Mouse (Mus musculus) liver, embryonic 15.5 days (tissue): ENCODE measurements around the gene Mpp6. TPM values are rescaled to one million over a fixed set of nuclear protein-coding genes. Genes with fewer than 3 reads are reported as not detected.

Source experiments
- ATAC-seq: fragments of 200-750 bp; cut with Nextera tagmentation; 2 replicates; pipeline ENCODE4 v1.8.0; 2017; ENCODE audit warnings: moderate number of reproducible peaks, mild to moderate bottlenecking, moderate library complexity; ENCODE audit not compliant: insufficient read depth
- H3K27ac ChIP-seq: fragments of 300-500 bp; sonication (generic); replicated peaks from 2 replicates; pipeline ENCODE4 v1.5.1; 2015; ENCODE audit warnings: mild to moderate bottlenecking, inconsistent platforms
- H3K27me3 ChIP-seq: fragments of 300-500 bp; sonication (generic); 2 replicates; pipeline ENCODE4 v1.6.1; 2015; ENCODE audit warnings: mild to moderate bottlenecking, inconsistent platforms
- H3K36me3 ChIP-seq: fragments of 300-500 bp; sonication (generic); replicated peaks from 2 replicates; pipeline ENCODE4 v1.6.1; 2015; ENCODE audit warnings: moderate library complexity, mild to moderate bottlenecking, inconsistent platforms
- H3K4me1 ChIP-seq: fragments of 300-500 bp; sonication (generic); replicated peaks from 2 replicates; pipeline ENCODE4 v1.6.1; 2015; ENCODE audit warnings: inconsistent platforms
- H3K4me2 ChIP-seq: fragments of 300-500 bp; sonication (generic); 2 replicates; pipeline ENCODE4 v1.6.1; 2015; ENCODE audit warnings: moderate library complexity, mild to moderate bottlenecking, inconsistent platforms
- H3K4me3 ChIP-seq: fragments of 300-500 bp; sonication (generic); replicated peaks from 2 replicates; pipeline ENCODE4 v1.5.1; 2015; ENCODE audit warnings: mild to moderate bottlenecking, inconsistent platforms
- H3K9ac ChIP-seq: fragments of 300-500 bp; sonication (generic); 2 replicates; pipeline ENCODE4 v1.6.1; 2015; ENCODE audit warnings: moderate library complexity, mild to moderate bottlenecking, inconsistent platforms
- H3K9me3 ChIP-seq: fragments of 300-500 bp; sonication (generic); replicated peaks from 2 replicates; pipeline ENCODE4 v1.6.1; 2016; ENCODE audit warnings: inconsistent platforms
- whole genome bisulfite sequencing: fragments of 180-500 bp; shearing (Covaris S2); methylation state at CpG from one replicate; pipeline ENCODE4 v1.1.7; 2015; ENCODE audit warnings: mixed read lengths; ENCODE audit not compliant: insufficient replicate concordance; 5-methylcytosine and 5-hydroxymethylcytosine counted together
- polyA plus RNA-seq: library from polyadenylated mRNA; unstranded; fragments of >200 nt; fragmentation: Nextera tagmentation; extraction: Ambion mirVana; gene quantifications from 2 replicates; pipeline ENCODE4 v1.2.1, GENCODE M21; 2015

The Mpp6 gene
- 34.1 and 34.7 TPM in 2 replicates for polyA plus RNA-seq

DNA sequence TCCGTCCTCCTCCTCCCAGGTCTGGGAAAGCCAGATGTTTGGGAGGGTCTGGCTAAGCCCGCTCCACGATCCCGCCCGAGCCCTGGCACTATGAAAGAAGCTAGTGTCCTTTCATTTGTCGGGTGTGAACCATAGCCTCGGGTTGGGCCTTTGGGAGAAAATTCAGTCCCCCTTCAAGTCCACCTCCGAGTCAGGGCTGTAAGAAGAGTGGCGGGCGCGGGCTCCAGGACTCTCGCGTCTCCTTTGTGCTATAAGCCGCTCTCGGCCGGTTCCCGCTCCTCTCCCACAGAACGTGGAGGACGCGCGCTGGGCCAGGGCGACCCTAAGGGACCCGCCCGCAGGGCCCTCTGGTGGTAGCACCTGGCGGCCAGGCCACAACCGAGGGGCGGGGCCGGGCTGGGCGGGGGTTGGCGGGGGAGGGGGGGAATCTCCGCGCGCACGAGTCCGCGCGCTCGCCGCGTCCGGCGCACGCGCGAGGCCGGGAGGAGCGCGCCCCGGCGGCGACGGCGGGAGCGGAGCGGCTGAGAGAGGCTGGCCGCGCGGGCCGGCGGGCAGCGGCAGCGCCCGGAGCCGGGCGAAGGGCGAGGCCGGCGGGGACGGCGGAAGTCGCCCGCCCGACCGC is at the start of gene Mpp6:
Gene Mpp6, plus strand, starts transcription at position 485 of the 622 bp plus-strand sequence.
- ATAC-seq, result peak; percentile 82
- WGBS, result under 1% methylated on average over 64 of the region's 74 CpGs

DNA sequence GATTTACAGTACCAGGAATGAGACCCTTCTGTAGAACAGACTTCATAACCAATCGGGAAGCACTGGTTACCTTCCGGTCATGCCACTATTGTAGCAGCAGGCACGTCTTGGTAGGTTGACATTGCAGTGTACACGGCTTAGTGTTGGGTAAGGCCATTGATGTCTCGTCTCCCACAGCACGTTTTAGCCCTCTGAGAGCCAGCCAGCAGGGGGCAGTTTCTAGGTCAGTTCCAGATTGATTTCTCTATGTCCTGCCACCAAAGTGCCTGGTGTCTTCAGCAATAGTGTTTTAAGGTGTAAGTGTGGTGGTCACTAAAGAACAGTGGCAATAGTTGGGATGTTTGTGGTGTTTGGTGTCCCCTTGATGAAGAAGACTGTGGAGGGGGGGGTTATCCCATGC is 43.9 kb upstream of the Mpp6 start:
- no peaks in the 10 kb centered on the region for H3K4me1 ChIP-seq
- H3K4me3 ChIP-seq, result no peak overlapping the region
- H3K36me3 ChIP-seq, result no peaks in the 10 kb centered on the region
- no peak overlapping the region for H3K4me2 ChIP-seq
- WGBS, result 67% methylated on average over 6 of the region's 6 CpGs
- H3K9ac ChIP-seq, result no peak overlapping the region
- H3K27me3 ChIP-seq, result no peaks in the 10 kb centered on the region
- no peaks in the 10 kb centered on the region for H3K9me3 ChIP-seq
- H3K27ac ChIP-seq, result no peak overlapping the region
- no peak for ATAC-seq

More for the DNA sequence above, at the start of gene Mpp6:
- Histone ChIP-seq H3K27ac (peak within 1 kb of the TSS; percentile 74), H3K4me1 (peaks cover 14% of the 10 kb centered on the region), H3K9ac (peak within 1 kb of the TSS; percentile 72), H3K27me3 (peaks cover 34% of the 10 kb centered on the region), H3K4me3 (peak within 1 kb of the TSS; percentile 74), H3K9me3 (no peaks in the 10 kb centered on the region), H3K36me3 (no peaks in the 10 kb centered on the region), H3K4me2 (peak within 1 kb of the TSS; percentile 85)

DNA sequence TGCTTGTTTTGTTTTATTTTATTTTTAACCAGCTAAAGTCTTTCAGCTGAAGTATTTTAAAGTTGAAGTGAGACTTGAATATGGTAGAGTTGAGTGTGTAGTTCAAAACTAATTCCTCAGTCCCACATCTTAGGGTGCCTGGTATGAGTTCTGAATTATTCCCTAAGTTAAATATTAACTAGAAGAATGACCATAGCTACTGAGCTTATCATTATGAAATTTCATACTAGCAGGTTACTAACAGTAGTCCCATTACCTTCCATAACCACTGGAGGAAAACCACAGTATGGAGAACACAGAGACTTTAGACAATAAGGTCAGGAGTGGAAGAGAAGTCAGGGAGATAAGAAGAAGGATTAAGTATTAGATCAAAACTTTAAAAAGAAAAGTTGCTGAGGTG is 41.6 kb upstream of the Mpp6 start:
- Histone ChIP-seq H3K9me3 (no peaks in the 10 kb centered on the region), H3K36me3 (no peaks in the 10 kb centered on the region), H3K27ac (no peak overlapping the region), H3K4me2 (no peak overlapping the region), H3K9ac (no peak overlapping the region), H3K27me3 (no peaks in the 10 kb centered on the region), H3K4me1 (no peaks in the 10 kb centered on the region), H3K4me3 (no peak overlapping the region)
- no peak for ATAC-seq

DNA sequence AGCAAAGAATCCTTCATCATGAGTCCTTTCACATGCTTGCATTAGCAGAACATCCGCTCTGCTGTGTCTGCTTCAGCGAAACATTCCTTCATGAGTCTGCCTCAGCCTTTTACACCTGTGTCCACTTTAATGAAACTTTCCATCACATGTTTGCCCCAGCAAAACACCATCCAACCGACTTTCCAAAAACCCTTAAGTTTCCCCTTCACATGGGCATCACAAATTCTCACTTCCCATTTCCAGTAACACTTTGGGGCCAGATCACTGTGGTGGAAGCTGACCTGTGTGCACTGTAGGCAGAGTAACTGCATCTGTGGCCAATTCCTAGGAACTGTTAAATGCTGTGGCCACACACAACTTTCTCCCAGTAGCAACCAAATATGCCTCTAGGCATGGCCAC is 34.8 kb upstream of the Mpp6 start:
- ATAC-seq, result no peak
- H3K4me2 ChIP-seq, result no peak overlapping the region
- no peak overlapping the region for H3K27ac ChIP-seq
- no peaks in the 10 kb centered on the region for H3K9me3 ChIP-seq
- no peak overlapping the region for H3K4me3 ChIP-seq
- H3K36me3 ChIP-seq, result no peaks in the 10 kb centered on the region
- no peak overlapping the region for H3K9ac ChIP-seq
- no peaks in the 10 kb centered on the region for H3K27me3 ChIP-seq
- WGBS, result 58% methylated on average over 3 of the region's 3 CpGs
- no peaks in the 10 kb centered on the region for H3K4me1 ChIP-seq

DNA sequence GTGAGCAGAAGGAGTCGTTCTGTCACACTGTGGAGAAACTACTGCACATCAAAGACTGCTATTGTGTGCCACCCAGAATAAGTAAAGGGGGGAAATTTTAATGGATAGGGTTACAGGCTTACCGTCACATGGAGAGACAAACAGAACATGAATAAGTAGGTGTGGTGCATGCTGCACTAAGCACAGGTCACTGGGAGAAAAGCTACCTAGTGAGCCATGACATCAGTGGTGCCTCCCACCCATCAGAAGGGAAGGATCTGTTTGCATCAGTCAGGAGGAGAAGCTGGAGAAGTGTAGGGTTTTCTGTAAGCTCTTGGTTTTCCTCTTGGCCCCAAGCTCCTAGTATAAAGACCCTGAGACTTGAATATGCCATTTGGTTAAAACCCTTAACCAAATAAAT is 33.6 kb upstream of the Mpp6 start:
- Histone ChIP-seq H3K27me3 (no peaks in the 10 kb centered on the region), H3K9me3 (no peaks in the 10 kb centered on the region), H3K27ac (no peak overlapping the region), H3K4me1 (no peaks in the 10 kb centered on the region), H3K9ac (no peak overlapping the region), H3K4me2 (no peak overlapping the region), H3K4me3 (no peak overlapping the region), H3K36me3 (no peaks in the 10 kb centered on the region)
- ATAC-seq, result no peak
- 62% methylated on average over 2 of the region's 2 CpGs for WGBS

DNA sequence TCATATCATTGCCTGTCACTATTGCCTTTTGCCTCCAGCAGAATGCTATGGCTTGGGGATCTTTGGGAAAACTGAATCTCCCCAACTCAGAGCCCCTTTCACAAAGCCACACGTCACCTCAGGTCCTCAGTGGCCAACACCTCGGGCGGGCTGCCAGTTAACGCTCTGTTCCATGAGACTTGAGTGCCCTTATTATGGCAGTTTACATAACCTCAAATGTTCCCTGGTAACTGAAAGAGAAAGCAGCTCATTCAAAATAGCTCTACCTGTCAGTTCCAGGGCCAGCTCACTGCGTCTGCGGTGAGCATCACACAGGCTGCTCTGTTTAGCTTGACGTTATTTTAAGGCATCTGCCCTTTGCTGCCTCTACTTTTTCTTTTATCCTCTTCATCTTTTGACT is 29.6 kb upstream of the Mpp6 start:
- 74% methylated on average over 7 of the region's 7 CpGs for WGBS
- H3K9me3 ChIP-seq, result no peaks in the 10 kb centered on the region
- H3K36me3 ChIP-seq, result no peaks in the 10 kb centered on the region
- no peaks in the 10 kb centered on the region for H3K4me1 ChIP-seq
- ATAC-seq, result no peak
- H3K27me3 ChIP-seq, result no peaks in the 10 kb centered on the region
- no peak overlapping the region for H3K9ac ChIP-seq
- H3K27ac ChIP-seq, result no peak overlapping the region
- H3K4me3 ChIP-seq, result no peak overlapping the region
- no peak overlapping the region for H3K4me2 ChIP-seq

DNA sequence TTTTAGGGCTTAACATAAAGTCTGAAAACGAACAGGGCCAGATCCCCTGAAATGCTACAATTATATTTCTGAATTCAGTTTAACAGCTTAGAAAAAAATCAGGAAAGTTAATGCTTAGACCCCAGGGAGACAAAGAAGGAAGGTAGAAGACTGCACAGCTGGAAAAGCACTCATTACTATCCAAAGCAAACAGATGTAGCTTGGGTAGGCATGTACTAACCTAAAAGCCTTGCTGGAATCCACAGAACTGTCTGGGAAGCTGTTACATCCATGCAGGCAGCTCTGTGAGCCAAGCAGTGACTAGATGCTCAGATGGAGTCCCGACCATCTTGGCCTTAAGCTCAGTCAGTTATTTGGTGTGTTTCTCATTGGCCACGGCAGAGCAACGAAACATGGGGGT is 24.8 kb upstream of the Mpp6 start:
- Histone ChIP-seq H3K36me3 (no peaks in the 10 kb centered on the region), H3K4me3 (no peak overlapping the region), H3K4me1 (no peaks in the 10 kb centered on the region), H3K9me3 (no peaks in the 10 kb centered on the region), H3K9ac (no peak overlapping the region), H3K4me2 (no peak overlapping the region), H3K27me3 (no peaks in the 10 kb centered on the region), H3K27ac (no peak overlapping the region)
- 48% methylated on average over 4 of the region's 4 CpGs for WGBS
- ATAC-seq, result no peak

DNA sequence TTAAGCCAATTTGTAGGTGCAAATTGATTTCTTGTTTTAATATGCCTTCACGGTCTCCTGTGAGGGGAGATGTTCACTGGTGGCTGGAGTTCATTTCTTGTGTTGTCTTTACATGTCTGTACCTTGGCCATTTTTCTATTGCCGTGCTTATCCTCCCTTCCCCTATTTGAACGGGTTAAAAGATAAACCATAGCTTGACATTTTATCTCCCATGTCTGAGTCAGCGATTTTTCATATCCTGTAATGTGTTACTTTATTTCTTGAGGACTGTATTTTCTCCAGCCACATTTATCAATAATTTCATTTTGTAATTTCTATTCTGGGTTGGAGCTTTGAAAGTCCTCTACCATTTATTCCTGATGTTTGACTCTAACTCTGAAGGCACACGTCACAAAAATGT is 20.7 kb upstream of the Mpp6 start:
- WGBS, result 34% methylated on average over 5 of the region's 5 CpGs

DNA sequence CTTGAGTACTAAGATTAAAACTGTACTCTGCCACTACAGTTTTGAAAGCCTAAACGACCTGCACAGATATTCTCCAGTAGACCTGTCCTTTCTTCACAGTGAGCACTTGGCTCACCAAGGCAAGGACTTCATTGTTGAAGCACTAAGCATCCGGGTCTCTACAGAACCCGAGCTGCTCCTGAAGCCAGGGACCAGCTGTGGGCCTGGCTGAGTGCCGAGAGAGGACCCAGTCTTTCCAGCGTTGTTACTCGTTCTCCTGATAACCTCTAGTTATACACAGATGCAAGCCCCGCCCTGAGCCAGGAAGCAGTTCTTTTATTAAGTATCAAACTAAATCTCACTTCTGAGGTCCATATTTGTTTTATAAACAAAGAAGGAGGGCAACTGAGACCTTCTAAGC is 19.8 kb upstream of the Mpp6 start:
- Histone ChIP-seq H3K36me3 (no peaks in the 10 kb centered on the region), H3K27me3 (no peaks in the 10 kb centered on the region), H3K9ac (no peak overlapping the region), H3K27ac (no peak overlapping the region), H3K4me3 (no peak overlapping the region), H3K9me3 (no peaks in the 10 kb centered on the region), H3K4me1 (no peaks in the 10 kb centered on the region), H3K4me2 (no peak overlapping the region)
- WGBS, result 47% methylated on average over 7 of the region's 7 CpGs
- no peak for ATAC-seq

More for the DNA sequence above, 20.7 kb upstream of the Mpp6 start:
- no peaks in the 10 kb centered on the region for H3K36me3 ChIP-seq
- no peak overlapping the region for H3K9ac ChIP-seq
- H3K27me3 ChIP-seq, result no peaks in the 10 kb centered on the region
- H3K4me3 ChIP-seq, result no peak overlapping the region
- no peaks in the 10 kb centered on the region for H3K4me1 ChIP-seq
- no peak overlapping the region for H3K4me2 ChIP-seq
- H3K27ac ChIP-seq, result no peak overlapping the region
- no peaks in the 10 kb centered on the region for H3K9me3 ChIP-seq
- no peak for ATAC-seq

DNA sequence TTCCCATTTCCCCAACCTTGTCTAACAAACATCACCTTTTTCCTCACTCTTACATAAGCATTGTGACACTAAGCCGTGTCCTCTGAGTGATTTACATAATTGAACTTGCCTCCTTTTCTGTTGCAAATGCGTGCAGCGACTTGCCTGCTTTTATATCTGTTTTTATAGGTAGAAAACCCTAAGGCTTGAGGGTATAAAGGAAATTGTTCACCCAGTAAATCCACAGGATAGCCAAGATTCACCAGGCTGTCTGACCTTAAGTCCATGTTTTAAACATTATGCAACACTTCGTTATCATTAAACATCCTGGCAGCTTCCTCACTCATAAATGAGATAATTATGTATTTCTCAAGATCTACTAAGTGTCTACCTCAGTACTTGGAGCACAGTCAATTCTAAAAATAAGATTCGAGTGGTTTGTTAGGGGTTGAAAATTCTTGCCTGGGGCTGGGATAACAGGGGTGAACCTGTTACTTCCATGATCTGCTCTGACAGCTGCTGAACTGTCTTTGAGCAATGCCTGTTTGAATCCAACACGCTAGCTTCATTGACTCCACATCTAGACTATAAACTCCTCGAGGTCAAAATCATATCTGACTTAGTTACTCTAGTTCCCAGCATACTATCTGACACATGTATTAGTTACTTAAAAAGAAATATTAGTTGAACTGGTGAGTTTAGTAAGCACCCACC is 18.4 kb upstream of the Mpp6 start:
- H3K9ac ChIP-seq, result no peak overlapping the region
- no peak for ATAC-seq
- WGBS, result 57% methylated on average over 7 of the region's 7 CpGs
- H3K4me3 ChIP-seq, result no peak overlapping the region
- H3K9me3 ChIP-seq, result no peaks in the 10 kb centered on the region
- no peaks in the 10 kb centered on the region for H3K36me3 ChIP-seq
- H3K27ac ChIP-seq, result no peak overlapping the region
- no peak overlapping the region for H3K4me2 ChIP-seq
- no peaks in the 10 kb centered on the region for H3K4me1 ChIP-seq
- no peaks in the 10 kb centered on the region for H3K27me3 ChIP-seq

DNA sequence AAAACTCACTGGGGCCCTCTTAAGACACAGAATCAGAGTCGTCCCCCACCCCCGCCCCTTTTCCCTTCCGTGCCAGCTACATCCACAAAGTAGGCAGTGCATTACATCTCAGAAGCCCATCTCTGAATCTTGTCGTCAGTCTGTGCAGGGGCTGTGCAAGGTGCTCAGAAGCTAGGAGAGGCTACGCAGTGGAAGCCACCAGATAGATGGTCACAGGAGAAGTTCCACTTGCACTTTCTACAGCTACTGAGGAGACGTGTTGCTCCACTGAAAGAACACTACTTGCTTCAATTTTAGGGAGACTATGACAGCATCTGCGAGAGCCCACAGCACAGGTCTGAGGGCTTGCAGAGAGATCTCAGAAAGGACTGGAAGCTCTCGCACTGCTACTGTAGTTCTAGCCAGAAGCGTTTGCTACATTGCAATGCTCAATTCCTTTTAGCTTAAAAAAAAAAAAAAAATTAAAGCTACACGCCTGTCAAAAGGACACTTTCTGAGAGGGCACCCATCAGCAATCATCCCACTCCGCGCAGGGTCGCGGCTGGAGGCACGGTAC is 762 bp upstream of the Mpp6 start:
- no peak for ATAC-seq
- no peaks in the 10 kb centered on the region for H3K9me3 ChIP-seq
- H3K36me3 ChIP-seq, result no peaks in the 10 kb centered on the region
- H3K4me3 ChIP-seq, result peak overlapping the region; percentile 74
- 4% methylated on average over 15 of the region's 15 CpGs for WGBS
- H3K27ac ChIP-seq, result no peak overlapping the region
- peaks cover 34% of the 10 kb centered on the region for H3K27me3 ChIP-seq
- H3K9ac ChIP-seq, result peak overlapping the region; percentile 72; the same call in 1 of the 2 replicates
- peak overlapping the region; percentile 85 for H3K4me2 ChIP-seq
- peaks cover 14% of the 10 kb centered on the region for H3K4me1 ChIP-seq
